Mouse (Mus musculus): ENCODE measurements around the gene Cep295. TPM values are rescaled to one million over a fixed set of nuclear protein-coding genes. Genes with fewer than 3 reads are reported as not detected.
A peak's percentile ranks its signal among the peaks of the same experiment; 100 is the strongest.

The Cep295 gene
- 16.9 and 22.5 TPM in 2 replicates for polyA plus RNA-seq (2016; fragmentation: Nextera tagmentation; extraction: Ambion mirVana)

- peaks cover 13% of the 10 kb centered on the region for H3K4me1 ChIP-seq (replicated peaks)
- peak; percentile 97 for DNase-seq (ENCODE audit: low spot score)
- peaks cover 17% of the 10 kb centered on the region for H3K36me3 ChIP-seq
- 3% methylated on average over 60 of the region's 60 CpGs for WGBS
- H3K4me3 ChIP-seq = peak within 1 kb of the TSS; percentile 82
- no peaks in the 10 kb centered on the region for H3K9me3 ChIP-seq
- H3K27ac ChIP-seq = peak within 1 kb of the TSS; percentile 95
- no peaks in the 10 kb centered on the region for H3K27me3 ChIP-seq (ENCODE audit: insufficient read depth, poor library complexity, severe bottlenecking)
These were observed at the start of gene Cep295 for GRCm38 (mm10) chr9:15357484-15358275. TSS of gene Cep295 (minus strand) at chr9:15357788.

DNA sequence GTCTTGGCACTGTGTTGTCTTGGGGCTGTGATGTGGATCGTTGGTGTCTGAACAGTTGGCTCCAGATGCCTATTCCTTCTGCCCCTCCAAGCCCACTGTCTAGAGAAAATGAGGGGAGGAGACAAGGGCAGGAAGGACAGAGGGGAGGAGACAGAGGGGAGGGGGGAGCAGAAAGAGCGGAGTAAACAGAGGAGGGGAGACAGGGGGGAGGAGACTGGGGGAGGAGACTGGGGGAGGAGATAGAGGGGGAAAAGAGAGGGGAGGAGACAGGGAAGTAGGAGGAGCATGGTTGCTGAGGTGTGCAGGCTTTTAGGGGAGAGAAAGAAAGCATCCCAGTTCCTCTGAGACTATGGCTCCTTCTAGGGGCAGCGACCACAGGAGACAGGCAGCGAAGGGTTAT lies 40.0 kb upstream of the Cep295 start:
- H3K36me3 ChIP-seq = no peaks in the 10 kb centered on the region
- H3K4me3 ChIP-seq = no peak overlapping the region
- 0 out of 2 replicates have a peak, but pooled peaks cover 5% of the 10 kb centered on the region for H3K4me1 ChIP-seq (replicated peaks)
- H3K27me3 ChIP-seq (ENCODE audit: insufficient read depth, poor library complexity, severe bottlenecking) = no peaks in the 10 kb centered on the region
- no peaks in the 10 kb centered on the region for H3K9me3 ChIP-seq
- 66% methylated on average over 4 of the region's 4 CpGs for WGBS
- H3K27ac ChIP-seq = no peak overlapping the region
- DNase-seq (ENCODE audit: low spot score) = no peak

GRCm38 (mm10) chr9:15395353-15395942 lies 37.9 kb upstream of the Cep295 start:
- no peak overlapping the region for H3K4me3 ChIP-seq
- no peaks in the 10 kb centered on the region for H3K36me3 ChIP-seq
- no peak overlapping the region for H3K27ac ChIP-seq
- no peak for DNase-seq (ENCODE audit: low spot score)
- H3K4me1 ChIP-seq (replicated peaks) = 0 out of 2 replicates have a peak, but pooled peaks cover 5% of the 10 kb centered on the region
- H3K27me3 ChIP-seq (ENCODE audit: insufficient read depth, poor library complexity, severe bottlenecking) = no peaks in the 10 kb centered on the region
- WGBS = 67% methylated on average over 1 of the region's 1 CpGs
- H3K9me3 ChIP-seq = no peaks in the 10 kb centered on the region

- Histone ChIP-seq H3K27ac (no peak overlapping the region), H3K9me3 (no peaks in the 10 kb centered on the region), H3K4me3 (no peak overlapping the region), H3K36me3 (no peaks in the 10 kb centered on the region), H3K4me1 (replicated peaks) (no peaks in the 10 kb centered on the region), H3K27me3 (ENCODE audit: insufficient read depth, poor library complexity, severe bottlenecking) (no peaks in the 10 kb centered on the region)
- 84% methylated on average over 5 of the region's 5 CpGs for WGBS
- no peak for DNase-seq (ENCODE audit: low spot score)
These were observed 29.6 kb upstream of the Cep295 start for GRCm38 (mm10) chr9:15387075-15387643.

DNA sequence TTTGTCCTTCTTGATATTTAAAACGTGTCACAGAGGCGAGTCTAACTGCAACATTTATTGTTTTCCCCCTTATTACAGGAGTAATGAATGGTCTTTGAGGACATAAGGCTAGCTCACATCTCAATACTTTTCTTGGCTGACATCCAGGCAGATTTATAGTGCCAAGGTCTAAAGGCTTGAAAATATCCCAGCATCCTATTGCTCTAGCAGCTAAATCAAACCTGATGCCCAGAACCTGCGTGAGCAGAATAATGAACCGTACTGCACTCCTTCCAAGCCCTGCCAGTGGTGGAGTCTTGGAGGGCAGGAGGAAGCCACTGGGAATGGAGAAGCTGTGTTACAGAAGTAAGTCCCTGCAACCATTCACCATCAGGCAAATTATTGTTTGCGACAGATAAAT lies 26.7 kb upstream of the Cep295 start:
- Histone ChIP-seq H3K9me3 (no peaks in the 10 kb centered on the region), H3K36me3 (no peaks in the 10 kb centered on the region), H3K4me3 (no peak overlapping the region), H3K27ac (no peak overlapping the region), H3K4me1 (replicated peaks) (no peaks in the 10 kb centered on the region), H3K27me3 (ENCODE audit: insufficient read depth, poor library complexity, severe bottlenecking) (no peaks in the 10 kb centered on the region)
- no peak for DNase-seq (ENCODE audit: low spot score)
- 86% methylated on average over 5 of the region's 5 CpGs for WGBS

GRCm38 (mm10) chr9:15366260-15366659 lies 8.7 kb upstream of the Cep295 start:
- peak; percentile 4 for DNase-seq (ENCODE audit: low spot score)
- Histone ChIP-seq H3K9me3 (no peaks in the 10 kb centered on the region), H3K4me1 (replicated peaks) (no peaks in the 10 kb centered on the region), H3K27ac (no peak overlapping the region), H3K4me3 (no peak overlapping the region), H3K36me3 (no peaks in the 10 kb centered on the region), H3K27me3 (ENCODE audit: insufficient read depth, poor library complexity, severe bottlenecking) (no peaks in the 10 kb centered on the region)
- WGBS = 65% methylated on average over 2 of the region's 2 CpGs

DNA sequence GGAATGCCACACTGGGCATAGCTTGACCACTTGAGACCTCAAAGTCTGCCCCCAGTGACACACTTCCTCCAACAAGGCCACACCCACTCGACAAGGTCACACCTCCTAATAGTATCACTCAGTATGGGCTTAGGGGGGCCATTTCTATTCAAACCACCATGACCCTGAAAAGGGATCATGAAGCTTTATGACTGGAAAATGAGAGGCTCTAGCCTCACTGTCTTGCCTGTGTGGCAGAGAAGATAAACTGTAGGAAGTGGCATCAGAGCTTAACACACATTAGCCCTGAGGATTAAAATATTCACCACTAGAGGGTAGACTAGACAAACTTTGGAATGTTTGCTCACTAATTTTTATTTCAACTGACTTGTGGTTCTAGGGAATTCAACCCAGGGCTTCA lies 8.3 kb upstream of the Cep295 start:
- no peak for DNase-seq (ENCODE audit: low spot score)
- Histone ChIP-seq H3K4me3 (no peak overlapping the region), H3K9me3 (no peaks in the 10 kb centered on the region), H3K36me3 (no peaks in the 10 kb centered on the region), H3K27ac (no peak overlapping the region), H3K4me1 (replicated peaks) (no peaks in the 10 kb centered on the region), H3K27me3 (ENCODE audit: insufficient read depth, poor library complexity, severe bottlenecking) (no peaks in the 10 kb centered on the region)
- 100% methylated on average over 1 of the region's 1 CpGs for WGBS

DNA sequence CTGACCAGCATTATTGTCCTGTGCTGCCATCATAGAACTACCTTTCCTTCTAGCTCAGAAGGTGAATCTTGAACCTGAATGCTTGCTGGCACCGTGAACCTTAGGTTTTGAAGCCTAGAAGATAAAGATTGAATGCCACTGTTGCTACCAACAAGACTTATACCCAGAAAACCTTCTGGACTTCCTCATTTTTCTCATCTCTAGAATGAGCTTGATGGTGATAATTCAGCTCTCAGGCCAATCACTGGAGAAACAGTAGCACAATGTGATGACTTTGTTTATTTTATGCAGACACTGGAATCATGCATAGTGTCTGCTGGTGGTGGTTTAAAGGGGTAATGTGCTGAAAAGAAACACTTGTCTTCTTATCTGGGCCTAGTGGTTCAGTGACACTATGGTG lies 7.3 kb upstream of the Cep295 start:
- Histone ChIP-seq H3K4me3 (no peak overlapping the region), H3K36me3 (no peaks in the 10 kb centered on the region), H3K27ac (no peak overlapping the region), H3K4me1 (replicated peaks) (no peaks in the 10 kb centered on the region), H3K27me3 (ENCODE audit: insufficient read depth, poor library complexity, severe bottlenecking) (no peaks in the 10 kb centered on the region), H3K9me3 (no peaks in the 10 kb centered on the region)
- DNase-seq (ENCODE audit: low spot score) = no peak
- 81% methylated on average over 1 of the region's 1 CpGs for WGBS

DNA sequence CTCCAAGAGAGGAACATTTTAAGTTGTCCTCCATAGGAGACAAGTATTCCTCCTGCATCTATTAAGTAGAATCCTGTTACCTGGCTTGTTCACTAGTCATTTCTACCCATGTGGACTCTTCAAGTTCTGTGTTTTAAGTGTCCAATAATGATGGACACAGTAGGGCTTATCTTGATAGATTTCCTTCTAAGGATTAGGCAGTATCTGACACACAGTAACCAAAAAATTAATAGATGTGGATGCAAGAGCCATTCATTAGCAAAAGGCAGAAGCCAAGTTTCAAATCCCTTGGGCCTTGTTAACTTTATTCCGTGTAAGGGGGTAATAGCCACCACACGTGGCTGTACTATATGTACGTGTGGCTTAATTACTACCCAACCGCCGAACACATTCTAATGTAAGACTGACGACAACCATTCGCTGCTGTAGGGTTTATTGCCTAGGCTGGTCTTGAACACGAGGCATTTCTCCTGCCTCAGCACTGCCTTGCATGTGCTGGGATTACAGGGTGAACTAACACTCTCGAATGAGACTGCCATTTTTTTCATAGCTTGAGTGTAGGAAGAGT lies 588 bp downstream of the Cep295 start:
- Histone ChIP-seq H3K4me3 (peak overlapping the region; percentile 82), H3K9me3 (no peaks in the 10 kb centered on the region), H3K27ac (peak overlapping the region; percentile 95), H3K4me1 (replicated peaks) (peaks cover 13% of the 10 kb centered on the region), H3K36me3 (peaks cover 24% of the 10 kb centered on the region), H3K27me3 (ENCODE audit: insufficient read depth, poor library complexity, severe bottlenecking) (no peaks in the 10 kb centered on the region)
- no peak for DNase-seq (ENCODE audit: low spot score)
- 2% methylated on average over 9 of the region's 9 CpGs for WGBS

- no peak for DNase-seq (ENCODE audit: low spot score)
- WGBS = 71% methylated on average over 2 of the region's 2 CpGs
- Histone ChIP-seq H3K36me3 (peaks cover 89% of the 10 kb centered on the region), H3K4me1 (replicated peaks) (no peaks in the 10 kb centered on the region), H3K27me3 (ENCODE audit: insufficient read depth, poor library complexity, severe bottlenecking) (no peaks in the 10 kb centered on the region), H3K4me3 (no peak overlapping the region), H3K27ac (no peak overlapping the region), H3K9me3 (no peaks in the 10 kb centered on the region)
These were observed 7.7 kb downstream of the Cep295 start for GRCm38 (mm10) chr9:15349925-15350324.

GRCm38 (mm10) chr9:15337776-15338175 lies 19.8 kb downstream of the Cep295 start:
- no peak overlapping the region for H3K27ac ChIP-seq
- H3K4me1 ChIP-seq (replicated peaks) = no peaks in the 10 kb centered on the region
- H3K9me3 ChIP-seq = no peaks in the 10 kb centered on the region
- 88% methylated on average over 4 of the region's 4 CpGs for WGBS
- peaks cover 97% of the 10 kb centered on the region for H3K36me3 ChIP-seq
- H3K27me3 ChIP-seq (ENCODE audit: insufficient read depth, poor library complexity, severe bottlenecking) = no peaks in the 10 kb centered on the region
- no peak for DNase-seq (ENCODE audit: low spot score)
- no peak overlapping the region for H3K4me3 ChIP-seq

DNA sequence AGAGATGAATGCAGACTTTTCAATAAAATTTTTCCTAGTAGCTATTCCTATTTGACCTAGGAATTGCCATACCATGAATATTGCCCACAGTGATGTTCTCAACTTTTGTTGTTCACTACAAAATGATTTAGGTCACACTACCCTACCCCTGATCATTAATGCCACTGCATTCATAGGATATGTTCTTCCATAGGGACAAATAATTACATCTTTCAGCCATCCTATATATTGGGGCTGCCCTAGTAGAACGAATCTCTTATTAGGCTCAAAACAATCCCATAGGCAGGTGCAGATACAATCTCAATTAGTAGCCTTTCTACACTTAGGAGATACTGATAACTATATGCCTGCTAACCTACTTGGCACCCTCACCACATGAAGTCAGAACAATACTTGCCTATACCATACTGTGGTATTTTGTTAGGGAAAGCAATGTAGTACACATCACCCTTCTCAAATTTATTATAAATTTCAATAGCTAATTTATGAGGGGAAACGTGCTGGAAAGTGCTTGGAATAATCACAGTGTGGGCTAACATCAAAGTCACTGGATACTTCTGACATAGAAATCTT lies 39.3 kb downstream of the Cep295 start:
- Histone ChIP-seq H3K9me3 (no peaks in the 10 kb centered on the region), H3K4me1 (replicated peaks) (no peaks in the 10 kb centered on the region), H3K27me3 (ENCODE audit: insufficient read depth, poor library complexity, severe bottlenecking) (no peaks in the 10 kb centered on the region), H3K27ac (no peak overlapping the region), H3K4me3 (no peak overlapping the region), H3K36me3 (peaks cover 99% of the 10 kb centered on the region)
- WGBS = 88% methylated on average over 2 of the region's 2 CpGs
- no peak for DNase-seq (ENCODE audit: low spot score)
